Mouse (Mus musculus) MEL (cell line): ENCODE data around the gene Rasgef1b.

Experiments
- CHD2 ChIP-seq: IDR thresholded peaks from 2 replicates; pipeline ENCODE4 v1.6.1; 2011; ENCODE audit warnings: low read length, improper control_type of control experiment
- CTCF ChIP-seq, 3 experiments: IDR thresholded peaks in 2 of 3; conservative IDR thresholded peaks in 1 of 3; 2 replicates each; pipeline ENCODE4 v1.5.1; 2011 to 2012; ENCODE audit warnings: low read length in 3 of 3, low read depth in 2 of 3, mild to moderate bottlenecking in 2 of 3, improper control_type of control experiment in 1 of 3, inconsistent platforms in 1 of 3, mixed read lengths in 1 of 3, moderate library complexity in 1 of 3; ENCODE audit not compliant: control insufficient read depth in 1 of 3, insufficient read depth in 1 of 3, poor library complexity in 1 of 3, severe bottlenecking in 1 of 3
- E2F4 ChIP-seq: IDR thresholded peaks from 2 replicates; pipeline ENCODE4 v1.6.1; 2011; ENCODE audit warnings: low read depth, low read length, improper control_type of control experiment, borderline replicate concordance
- MYC ChIP-seq: IDR thresholded peaks from 2 replicates; pipeline ENCODE4 v1.6.1; 2011; ENCODE audit warnings: low read depth, mild to moderate bottlenecking, low read length, improper control_type of control experiment, moderate library complexity
- POLR2A ChIP-seq, 2 experiments: IDR thresholded peaks; 2 replicates each; pipeline ENCODE4 v1.6.1; 2011 to 2012; ENCODE audit warnings: low read length in 2 of 2, mild to moderate bottlenecking in 2 of 2, control low read depth in 1 of 2, improper control_type of control experiment in 1 of 2, low read depth in 1 of 2, moderate library complexity in 1 of 2; ENCODE audit not compliant: control insufficient read depth in 1 of 2, insufficient read depth in 1 of 2, poor library complexity in 1 of 2
- POLR2AphosphoS2 ChIP-seq: IDR thresholded peaks from 2 replicates; pipeline ENCODE4 v1.6.1; 2011; ENCODE audit warnings: low read length, improper control_type of control experiment
- RCOR1 ChIP-seq: IDR thresholded peaks from 2 replicates; pipeline ENCODE4 v1.6.1; 2012; ENCODE audit warnings: low read depth, mild to moderate bottlenecking, inconsistent platforms, low read length, improper control_type of control experiment
- TCF12 ChIP-seq: IDR thresholded peaks from 2 replicates; pipeline ENCODE4 v1.6.1; 2014; ENCODE audit warnings: low read depth, mild to moderate bottlenecking, inconsistent platforms, low read length, improper control_type of control experiment, moderate library complexity
- USF1 ChIP-seq: IDR thresholded peaks from 2 replicates; pipeline ENCODE4 v1.6.1; 2014; ENCODE audit warnings: low read depth, mild to moderate bottlenecking, inconsistent platforms, low read length, improper control_type of control experiment, moderate library complexity
- ZC3H11A ChIP-seq: IDR thresholded peaks from 2 replicates; pipeline ENCODE4 v1.6.1; 2012; ENCODE audit warnings: low read depth, mild to moderate bottlenecking, inconsistent platforms, low read length, improper control_type of control experiment

DNA sequence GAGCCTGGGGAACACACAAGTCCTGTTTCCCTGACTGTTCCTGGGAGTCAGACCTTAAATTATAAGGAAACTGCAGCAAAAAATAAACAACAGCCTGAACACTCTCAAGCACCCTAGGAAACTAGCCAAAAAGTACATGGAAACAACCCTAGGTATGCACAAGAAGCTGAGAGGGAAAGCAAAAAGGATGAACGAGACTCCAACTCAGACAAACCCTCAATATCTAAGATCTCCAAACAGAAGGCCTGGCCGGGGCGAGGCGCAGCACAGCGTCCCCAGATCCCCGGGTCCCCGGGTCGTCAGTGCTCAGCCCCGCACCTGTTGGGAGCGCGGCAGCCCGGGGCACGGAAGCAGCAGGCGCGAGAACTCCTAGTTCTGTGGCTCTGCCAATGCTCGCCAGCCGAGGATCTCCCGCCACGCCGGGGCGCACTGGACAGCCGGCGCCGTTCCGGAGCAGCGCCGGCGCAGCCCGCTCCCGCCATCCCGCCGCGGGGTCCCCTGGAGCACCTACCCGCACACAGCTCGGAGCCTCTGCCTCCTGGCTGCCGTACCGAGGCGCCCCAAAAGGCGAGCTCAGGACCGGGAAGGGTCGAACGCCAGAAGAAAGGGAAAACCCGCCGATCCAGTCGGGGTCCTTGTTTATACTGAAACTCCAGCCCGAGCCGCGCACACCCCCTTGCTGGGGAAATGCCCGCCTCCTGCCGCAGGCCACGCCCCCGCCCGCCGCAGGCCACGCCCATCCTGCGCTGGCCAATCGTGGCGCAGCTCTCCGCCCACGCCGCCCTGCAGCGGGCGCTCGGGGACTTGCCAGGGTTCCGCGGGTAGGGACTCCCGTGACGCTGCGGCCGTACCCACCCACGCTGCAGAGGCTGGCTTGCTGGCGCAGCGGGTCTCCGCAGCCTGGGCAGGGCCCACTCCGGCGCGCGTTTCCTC is 476.4 kb downstream of the Rasgef1b start:
- TF ChIP-seq MYC (no peak), USF1 (no peak), CTCF (IDR thresholded peaks at IDR 0.05 in 2 of 3, conservative IDR thresholded peaks at IDR 0.05 in 1 of 3; ENCODE audit: control insufficient read depth in 1 of 3, insufficient read depth in 1 of 3, low read depth in 2 of 3, low read length in 3 of 3, poor library complexity in 1 of 3, severe bottlenecking in 1 of 3) (no peak), POLR2AphosphoS2 (no peak), CHD2 (no peak), RCOR1 (no peak), POLR2A (IDR thresholded peaks at IDR 0.05; ENCODE audit: control insufficient read depth in 1 of 2, insufficient read depth in 1 of 2, low read depth in 1 of 2, low read length in 2 of 2, poor library complexity in 1 of 2) (no peak), E2F4 (no peak), ZC3H11A (no peak), TCF12 (no peak)
